Mouse (Mus musculus): ENCODE results near the gene Pold2.

DNA sequence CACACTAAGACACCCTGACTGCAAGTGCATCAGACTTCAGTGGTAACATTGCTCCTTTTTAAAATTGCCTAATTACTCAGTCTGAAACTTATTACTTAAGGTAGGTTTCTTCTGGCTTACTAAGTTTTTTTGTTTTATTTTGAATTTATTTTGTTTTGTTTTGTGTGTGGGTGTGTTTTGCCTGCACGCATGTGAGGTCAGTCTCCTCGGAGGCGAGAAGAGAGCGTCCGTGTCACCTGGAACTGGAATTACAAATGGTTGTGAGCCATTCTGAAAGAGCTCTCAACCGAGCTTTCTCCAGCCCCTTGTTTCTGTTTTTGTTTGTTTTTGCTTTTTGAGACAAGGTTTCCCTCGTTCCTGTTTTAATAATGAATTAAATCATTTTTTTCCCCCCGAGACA is 569 bp upstream of the Pold2 start:
- TF ChIP-seq CTCF (IDR thresholded peaks at IDR 0.05; ENCODE audit: low read depth): no peak
- TF ChIP-seq EP300 (IDR thresholded peaks at IDR 0.05; ENCODE audit: low read depth): no peak
